Mouse (Mus musculus) erythroblast, embryonic 14.5 days (primary cell): Measurements from ENCODE around the gene Lyl1.
A peak's percentile ranks its signal among the peaks of the same experiment; 100 is the strongest.

Experiments
- GATA1 ChIP-seq: IDR thresholded peaks from 2 replicates; pipeline ENCODE4 v1.6.1; 2012; ENCODE audit warnings: low read length, inconsistent platforms, mixed read lengths
- TAL1 ChIP-seq: IDR thresholded peaks from 3 replicates; pipeline ENCODE4 v1.6.1; 2012; ENCODE audit warnings: low read length, inconsistent platforms, mixed read lengths

- 0 out of 2 replicates have a peak, but pooled peaks have one; percentile 37 for TF ChIP-seq GATA1
- no peak for TF ChIP-seq TAL1
Measured at GRCm38 (mm10) chr8:84703466-84704249, 2.4 kb downstream of the Lyl1 start.
